Mouse (Mus musculus) cerebellum, adult 18-20 months (tissue): Measurements from ENCODE around the gene Slc9a8.

Experiments
- DNase-seq, 2 experiments: peaks; one replicate each; pipeline ENCODE4 v3.0.0; 2021

Slc9a8 gene

DNA sequence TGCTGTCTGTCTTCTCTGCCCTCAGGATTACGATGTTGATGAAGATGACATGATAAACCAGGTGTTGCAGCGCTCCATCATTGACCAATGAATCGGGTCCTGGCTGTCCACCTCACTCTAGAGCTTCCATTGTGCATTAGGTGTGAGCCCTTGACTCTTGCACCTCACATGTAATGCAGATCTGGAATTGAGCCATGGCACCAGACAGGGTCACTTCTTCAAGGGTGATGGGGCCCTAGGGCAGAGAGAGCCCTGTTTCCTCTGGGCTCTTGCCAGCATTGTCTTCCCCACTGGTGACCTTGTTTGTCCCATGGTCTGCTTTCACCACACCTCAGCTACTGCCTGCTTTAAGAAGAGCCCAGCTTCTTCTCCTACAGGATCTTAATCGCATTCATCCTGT lies 93.1 kb downstream of the Slc9a8 start:
- peak in 1 of 2 experiments; percentile 4 for DNase-seq

DNA sequence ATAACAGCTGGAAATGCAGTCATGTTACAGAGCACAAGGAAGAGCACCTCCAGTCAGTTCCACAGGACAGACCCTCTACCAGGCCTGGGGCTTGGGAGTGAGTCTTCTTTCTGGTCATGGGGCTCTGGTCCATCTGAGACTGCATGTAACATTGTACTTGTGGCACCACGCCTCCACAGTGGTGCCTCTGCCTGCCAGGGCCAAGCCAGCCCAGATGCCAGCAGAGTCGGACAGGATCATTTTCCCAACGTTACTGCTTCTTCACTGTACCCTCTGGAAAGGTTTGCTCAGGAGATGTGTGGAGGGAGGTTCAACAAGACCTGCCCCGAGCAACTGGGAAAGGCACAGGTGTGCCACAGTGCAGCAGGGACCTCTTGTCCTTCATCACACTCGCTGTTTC lies 94.2 kb downstream of the Slc9a8 start:
- peak in 1 of 2 experiments; percentile 0 for DNase-seq

DNA sequence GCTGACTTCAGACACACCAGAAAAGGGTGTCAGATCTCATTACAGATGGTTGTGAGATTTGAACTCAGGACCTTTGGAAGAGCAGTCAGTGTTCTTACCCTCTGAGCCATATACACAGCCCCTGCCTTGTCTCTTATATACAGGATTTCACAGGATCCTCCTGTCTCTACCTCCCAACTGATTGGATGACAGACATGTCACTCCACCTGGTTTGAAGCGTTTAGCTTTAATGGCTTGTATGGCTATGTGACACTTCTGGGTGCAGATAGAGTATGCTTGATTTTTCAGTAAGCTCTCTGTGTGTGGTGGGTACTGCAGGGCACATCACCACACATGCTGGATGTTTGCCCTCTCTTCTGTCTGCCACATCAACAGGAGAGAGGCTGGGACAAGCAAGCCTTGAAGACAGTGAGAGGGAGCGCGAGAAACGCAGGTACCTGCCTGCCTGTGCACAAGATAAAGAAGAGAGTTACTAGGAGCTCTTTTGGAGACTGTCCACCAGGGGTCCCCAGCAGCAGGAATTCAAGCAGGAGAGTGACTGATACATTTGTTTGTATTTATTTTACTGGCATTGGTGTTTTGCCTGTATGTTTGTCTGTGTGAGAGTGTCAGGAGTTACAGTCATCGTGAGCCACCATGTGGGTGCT lies 98.2 kb downstream of the Slc9a8 start:
- DNase-seq = peak in 1 of 2 experiments; percentile 0
